Mouse (Mus musculus): ENCODE data around the gene Rab19. TPM values are rescaled to one million over a fixed set of nuclear protein-coding genes. Genes with fewer than 3 reads are reported as not detected.
A peak's percentile ranks its signal among the peaks of the same experiment; 100 is the strongest.
"Not testable (repeated sequence)": the region's sequence is repeated elsewhere in the genome, so short reads cannot be mapped to it uniquely, and the experiment has no call there.

Gene Rab19
- polyA plus RNA-seq, 1 experiment from 2014 or later = 0.54 TPM

DNA sequence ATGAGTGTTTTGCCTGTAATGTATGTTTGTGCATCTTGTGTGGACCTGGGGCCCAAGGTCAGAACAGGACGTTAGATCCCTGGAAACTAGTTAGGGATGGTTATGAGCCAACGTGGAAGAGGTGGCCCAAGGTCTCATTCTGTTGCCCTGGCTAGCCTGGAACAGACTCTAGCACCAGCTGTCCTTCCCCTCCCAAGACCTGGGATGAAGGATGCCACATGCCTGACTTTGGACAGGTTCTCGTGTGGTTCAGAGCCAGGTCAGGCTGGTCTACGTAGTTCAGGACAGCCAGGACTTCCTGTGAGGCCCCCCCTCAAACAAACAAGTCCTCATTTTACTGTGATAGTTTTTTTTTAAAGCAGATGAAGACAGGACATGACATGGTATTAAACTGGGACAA is 14.9 kb downstream of the Rab19 start:
- H3K4me3 ChIP-seq = no peak overlapping the region
- H3K27me3 ChIP-seq (ENCODE audit: insufficient read depth, poor library complexity, severe bottlenecking) = no peaks in the 10 kb centered on the region
- DNase-seq (ENCODE audit: low spot score) = no peak
- H3K9me3 ChIP-seq = no peaks in the 10 kb centered on the region
- H3K4me1 ChIP-seq = no peaks in the 10 kb centered on the region
- peaks cover 12% of the 10 kb centered on the region; the same call in 1 of the 2 replicates for H3K36me3 ChIP-seq
- WGBS = 74% methylated on average over 4 of the region's 4 CpGs
- H3K27ac ChIP-seq = no peak overlapping the region

DNA sequence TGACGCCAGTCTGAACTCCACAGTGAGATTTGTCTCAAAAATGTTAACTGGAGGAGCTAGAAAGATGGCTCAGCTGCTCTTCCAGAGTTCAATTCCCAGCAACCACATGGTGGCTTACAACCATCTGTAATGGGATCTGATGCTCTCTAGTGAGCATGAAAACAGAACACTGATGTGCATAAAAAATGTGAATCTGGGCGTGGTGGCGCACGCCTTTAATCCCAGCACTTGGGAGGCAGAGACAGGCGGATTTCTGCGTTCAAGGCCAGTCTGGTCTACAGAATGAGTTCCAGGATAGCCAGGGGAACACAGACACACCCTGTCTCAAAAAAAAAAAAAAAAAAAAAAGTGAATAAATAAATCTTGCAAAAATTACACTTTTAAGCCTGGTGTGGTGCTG is 16.1 kb downstream of the Rab19 start:
- H3K36me3 ChIP-seq = peaks cover 16% of the 10 kb centered on the region; the same call in 1 of the 2 replicates
- WGBS = 91% methylated on average over 6 of the region's 6 CpGs
- H3K27ac ChIP-seq = no peak overlapping the region
- H3K4me1 ChIP-seq = no peaks in the 10 kb centered on the region
- no peak overlapping the region for H3K4me3 ChIP-seq
- H3K9me3 ChIP-seq = no peaks in the 10 kb centered on the region
- DNase-seq (ENCODE audit: low spot score) = no peak
- H3K27me3 ChIP-seq (ENCODE audit: insufficient read depth, poor library complexity, severe bottlenecking) = no peaks in the 10 kb centered on the region

DNA sequence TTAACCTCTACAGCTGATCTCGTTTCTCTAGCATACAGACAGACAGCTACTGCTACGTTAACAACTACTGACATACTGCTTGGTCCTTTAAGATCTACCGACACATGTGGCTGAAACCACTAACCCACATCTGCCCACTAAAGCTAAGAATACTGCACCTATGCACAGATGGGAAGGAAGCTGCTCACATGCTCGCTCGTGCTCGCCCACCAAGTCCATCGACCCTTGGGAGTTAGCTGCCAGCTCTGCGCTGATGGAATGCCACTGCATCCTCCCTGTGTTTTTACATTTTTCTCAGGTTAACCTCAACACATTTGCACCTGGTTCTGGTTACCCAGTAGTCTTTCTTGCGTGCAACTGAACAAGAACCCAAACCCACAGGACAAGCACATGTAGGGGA is 17.4 kb downstream of the Rab19 start:
- Histone ChIP-seq H3K27ac (no peak overlapping the region), H3K27me3 (ENCODE audit: insufficient read depth, poor library complexity, severe bottlenecking) (no peaks in the 10 kb centered on the region), H3K9me3 (no peaks in the 10 kb centered on the region), H3K4me1 (no peaks in the 10 kb centered on the region), H3K36me3 (peaks cover 16% of the 10 kb centered on the region; the same call in 1 of the 2 replicates), H3K4me3 (no peak overlapping the region)
- 91% methylated on average over 9 of the region's 9 CpGs for WGBS
- no peak for DNase-seq (ENCODE audit: low spot score)

DNA sequence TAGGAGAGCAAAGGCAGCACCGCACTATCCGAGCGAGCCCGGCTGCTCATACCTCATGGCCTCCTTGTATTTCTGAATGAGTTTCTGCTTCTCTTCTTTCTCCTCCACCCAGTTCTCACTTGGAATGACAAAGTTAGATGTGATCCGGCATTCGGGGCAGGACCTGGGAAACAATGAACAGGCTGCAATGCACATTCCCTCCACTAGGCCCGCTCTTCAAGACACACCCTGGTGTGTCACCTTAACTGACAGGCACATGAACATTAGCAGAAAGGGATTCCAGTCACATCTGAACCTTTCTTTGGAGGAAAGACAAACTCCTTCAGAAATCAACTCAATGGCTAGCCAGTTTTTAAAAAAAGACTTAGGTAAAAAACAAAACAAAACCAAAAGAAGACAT is 19.4 kb downstream of the Rab19 start:
- WGBS = 74% methylated on average over 7 of the region's 7 CpGs
- Histone ChIP-seq H3K36me3 (peaks cover 27% of the 10 kb centered on the region; the same call in 1 of the 2 replicates), H3K4me1 (no peaks in the 10 kb centered on the region), H3K4me3 (no peak overlapping the region), H3K27me3 (ENCODE audit: insufficient read depth, poor library complexity, severe bottlenecking) (no peaks in the 10 kb centered on the region), H3K27ac (no peak overlapping the region), H3K9me3 (no peaks in the 10 kb centered on the region)
- no peak for DNase-seq (ENCODE audit: low spot score)

DNA sequence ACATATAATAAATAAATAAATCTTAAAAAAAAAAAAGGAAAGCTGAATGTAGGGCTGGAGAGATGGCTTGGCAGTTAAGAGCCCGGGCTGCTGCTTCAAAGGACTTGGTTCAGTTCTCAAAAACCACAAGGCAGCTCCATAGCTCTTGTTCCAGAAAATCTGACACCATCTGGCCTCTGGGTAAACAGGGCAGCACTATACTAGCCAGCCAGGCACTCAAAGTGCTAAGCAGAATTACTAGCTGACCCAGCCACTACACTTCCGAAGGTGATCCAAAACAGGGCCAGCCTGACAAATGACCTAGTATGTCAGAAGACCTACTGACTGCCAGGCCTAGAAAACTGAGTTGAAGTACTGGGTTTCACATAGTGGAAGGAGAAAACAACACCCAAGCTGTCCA is 22.2 kb downstream of the Rab19 start:
- H3K4me1 ChIP-seq = no peaks in the 10 kb centered on the region; the same call in 1 of the 2 replicates
- H3K36me3 ChIP-seq = peaks cover 31% of the 10 kb centered on the region
- WGBS = 90% methylated on average over 2 of the region's 2 CpGs

DNA sequence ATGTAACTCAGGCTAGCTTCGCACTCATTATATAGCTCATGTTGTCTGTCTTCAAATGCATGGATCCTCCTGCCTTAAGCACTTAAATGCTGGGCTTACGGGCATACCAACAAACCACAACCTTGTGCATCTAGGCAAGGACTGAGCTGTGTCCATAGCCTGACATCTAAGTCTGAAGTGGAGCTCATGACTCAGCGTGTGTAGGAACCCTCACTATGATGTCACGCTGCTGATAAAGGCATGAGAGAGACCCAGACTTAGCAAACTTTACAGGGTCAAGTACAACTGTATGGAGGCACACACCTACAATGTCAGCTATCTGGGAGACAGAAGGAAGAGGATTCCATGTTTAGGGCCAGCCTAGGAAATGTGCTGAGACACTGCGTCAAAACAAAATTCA is 25.5 kb downstream of the Rab19 start:
- H3K36me3 ChIP-seq = peaks cover 22% of the 10 kb centered on the region
- 82% methylated on average over 5 of the region's 5 CpGs for WGBS

More for the DNA sequence above, 22.2 kb downstream of the Rab19 start:
- Histone ChIP-seq H3K27me3 (ENCODE audit: insufficient read depth, poor library complexity, severe bottlenecking) (no peaks in the 10 kb centered on the region), H3K9me3 (no peaks in the 10 kb centered on the region), H3K27ac (no peak overlapping the region), H3K4me3 (no peak overlapping the region)
- no peak for DNase-seq (ENCODE audit: low spot score)

DNA sequence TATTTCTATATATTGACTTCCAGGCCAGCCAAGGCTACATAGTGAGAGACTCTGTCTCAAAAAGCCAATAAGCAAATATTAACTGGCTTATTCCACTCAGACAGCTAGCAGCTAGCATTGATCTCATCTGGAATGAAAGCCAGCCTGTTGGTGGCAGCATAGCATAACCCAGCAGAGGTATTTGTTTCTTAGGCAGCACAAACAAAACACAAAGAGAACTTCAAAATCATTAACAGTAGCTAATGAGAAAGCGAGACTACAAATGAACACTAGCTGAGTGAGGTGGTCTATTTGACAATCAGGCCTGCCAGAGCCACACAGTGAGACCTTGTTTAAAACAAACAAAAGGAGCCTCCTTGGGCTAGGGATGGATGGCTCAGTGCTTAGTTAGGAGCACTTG is 33.1 kb downstream of the Rab19 start:
- 85% methylated on average over 1 of the region's 1 CpGs for WGBS
- Histone ChIP-seq H3K27me3 (ENCODE audit: insufficient read depth, poor library complexity, severe bottlenecking) (peaks cover 10% of the 10 kb centered on the region; the same call in 1 of the 2 replicates), H3K4me1 (0 out of 2 replicates have a peak, but pooled peaks cover 3% of the 10 kb centered on the region), H3K36me3 (peaks cover 6% of the 10 kb centered on the region; the same call in 1 of the 2 replicates), H3K9me3 (no peaks in the 10 kb centered on the region), H3K27ac (no peak overlapping the region), H3K4me3 (no peak overlapping the region)
- no peak for DNase-seq (ENCODE audit: low spot score)

More for the DNA sequence above, 25.5 kb downstream of the Rab19 start:
- Histone ChIP-seq H3K4me1 (no peaks in the 10 kb centered on the region; the same call in 1 of the 2 replicates), H3K9me3 (no peaks in the 10 kb centered on the region), H3K4me3 (no peak overlapping the region), H3K27me3 (ENCODE audit: insufficient read depth, poor library complexity, severe bottlenecking) (no peaks in the 10 kb centered on the region), H3K27ac (no peak overlapping the region)
- no peak for DNase-seq (ENCODE audit: low spot score)

DNA sequence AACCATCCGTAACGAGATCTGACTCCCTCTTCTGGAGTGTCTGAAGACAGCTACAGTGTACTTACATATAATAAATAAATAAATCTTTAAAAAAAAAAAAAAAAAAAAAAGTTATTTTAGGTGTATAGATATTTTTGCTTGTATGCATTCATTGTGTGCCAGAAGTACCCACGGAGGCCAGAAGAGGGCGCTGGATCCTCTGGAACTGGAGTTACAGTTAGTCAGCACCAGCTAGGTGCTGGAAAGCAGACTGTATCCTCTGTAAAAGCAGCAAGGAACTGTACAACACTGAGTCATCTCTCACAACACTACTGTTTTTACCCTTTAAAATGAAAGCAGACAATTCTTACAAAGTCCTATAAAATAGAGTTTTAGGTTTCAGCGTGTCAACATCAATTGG is 34.8 kb downstream of the Rab19 start:
- Histone ChIP-seq H3K4me3 (no peak overlapping the region), H3K9me3 (no peaks in the 10 kb centered on the region), H3K27me3 (ENCODE audit: insufficient read depth, poor library complexity, severe bottlenecking) (peaks cover 10% of the 10 kb centered on the region; the same call in 1 of the 2 replicates), H3K4me1 (peaks cover 6% of the 10 kb centered on the region; the same call in 1 of the 2 replicates), H3K27ac (no peak overlapping the region), H3K36me3 (no peaks in the 10 kb centered on the region)
- WGBS = 42% methylated on average over 3 of the region's 5 CpGs
- DNase-seq (ENCODE audit: low spot score) = no peak

DNA sequence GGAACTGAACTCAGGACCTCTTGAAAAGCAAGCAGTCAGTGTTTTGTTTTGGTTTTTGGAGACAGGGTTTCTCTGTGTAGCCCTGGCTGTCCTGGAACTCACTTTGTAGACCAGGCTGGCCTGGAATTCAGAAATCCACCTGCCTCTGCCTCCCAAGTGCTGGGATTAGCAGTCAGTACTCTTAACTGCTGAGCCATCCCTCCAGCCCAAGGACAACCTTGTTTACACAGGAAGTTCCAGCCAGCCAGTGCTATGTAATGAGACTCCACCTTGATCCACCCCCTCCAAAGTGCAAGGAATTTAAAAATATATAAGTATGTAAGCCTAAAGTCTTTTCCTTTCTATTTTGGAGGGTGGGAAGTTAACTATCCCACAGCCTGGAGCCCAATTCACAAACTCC is 35.7 kb downstream of the Rab19 start:
- not testable (repeated sequence) for DNase-seq (ENCODE audit: low spot score); H3K9me3 ChIP-seq; H3K36me3 ChIP-seq; H3K27ac ChIP-seq; H3K4me3 ChIP-seq; H3K4me1 ChIP-seq
- peaks cover 15% of the 10 kb centered on the region; the same call in 1 of the 2 replicates for H3K27me3 ChIP-seq (ENCODE audit: insufficient read depth, poor library complexity, severe bottlenecking)

DNA sequence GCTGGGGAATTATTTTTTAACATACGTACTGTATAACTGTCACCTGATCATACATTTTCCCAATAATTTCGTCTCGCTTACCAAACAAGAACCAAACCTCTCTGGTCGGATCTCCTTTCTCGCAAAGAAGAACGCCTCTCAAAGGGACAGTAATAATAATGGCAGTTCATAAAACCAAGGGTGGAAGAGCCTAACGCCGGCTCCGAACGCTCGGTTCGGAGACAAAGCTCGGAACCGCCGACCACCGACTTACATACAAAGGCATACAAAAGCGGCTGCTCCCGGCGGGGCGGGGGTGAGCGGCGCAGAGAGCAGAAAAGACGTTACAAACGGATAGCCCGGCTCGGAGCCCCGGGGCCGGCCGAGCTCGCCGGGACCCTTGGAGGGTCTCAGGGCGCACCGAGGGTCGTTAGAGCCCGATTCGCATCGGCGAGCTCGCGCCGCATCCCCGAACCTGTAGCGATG is 38.4 kb downstream of the Rab19 start:
- H3K9me3 ChIP-seq = no peaks in the 10 kb centered on the region
- H3K4me3 ChIP-seq = peak overlapping the region; percentile 96
- peaks cover 27% of the 10 kb centered on the region for H3K27me3 ChIP-seq (ENCODE audit: insufficient read depth, poor library complexity, severe bottlenecking)
- peak; percentile 81 for DNase-seq (ENCODE audit: low spot score)
- H3K27ac ChIP-seq = peak overlapping the region; percentile 90
- under 1% methylated on average over 43 of the region's 43 CpGs for WGBS
- H3K36me3 ChIP-seq = no peaks in the 10 kb centered on the region
- H3K4me1 ChIP-seq = peaks cover 6% of the 10 kb centered on the region; the same call in 1 of the 2 replicates

DNA sequence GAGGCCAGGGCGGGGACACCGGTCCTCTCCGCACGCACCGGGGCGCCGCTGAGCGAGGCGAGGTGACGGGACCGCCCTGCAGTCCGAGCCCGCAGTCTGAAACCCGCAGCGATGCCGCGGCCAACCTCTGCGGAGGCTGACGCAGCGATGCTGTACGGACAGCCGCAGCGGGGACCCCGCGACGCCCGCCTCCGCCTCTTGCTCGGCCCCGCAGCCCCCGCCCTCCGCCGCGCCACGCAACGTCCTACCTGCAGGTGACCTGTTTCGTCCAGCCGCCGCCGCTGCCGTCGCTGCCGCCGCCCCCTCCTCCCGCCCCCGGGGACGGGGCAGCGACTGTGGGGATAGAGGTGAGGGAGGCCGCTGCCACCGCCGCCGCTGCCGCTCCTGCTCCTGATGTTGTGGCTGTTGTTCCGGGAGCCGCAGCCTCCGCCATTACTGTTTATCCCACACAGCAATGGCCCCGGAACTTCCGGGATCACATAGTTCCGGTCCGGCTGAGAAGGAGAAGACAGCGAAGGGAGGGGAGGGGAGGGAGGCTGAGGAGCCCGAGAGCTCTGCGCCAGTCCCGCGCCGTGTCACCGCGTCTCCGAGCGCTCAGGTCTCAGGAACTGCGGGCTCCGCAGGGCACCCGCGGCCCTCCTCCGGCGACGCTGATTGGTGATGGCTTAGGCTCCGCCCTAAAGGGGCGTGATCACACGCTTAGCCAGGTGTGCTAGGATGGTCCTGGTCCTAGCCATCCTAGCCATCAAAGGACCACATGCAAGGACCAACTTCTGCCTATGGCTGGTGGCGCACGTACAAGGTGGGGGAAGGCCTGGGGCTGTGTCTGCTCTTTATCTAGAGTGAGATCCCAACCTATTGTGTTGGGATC is 39.1 kb downstream of the Rab19 start, which contains the start of gene Mkrn1:
Mkrn1 (minus strand) TSS at position 612 of the 871 bp plus-strand sequence.
- H3K27me3 ChIP-seq (ENCODE audit: insufficient read depth, poor library complexity, severe bottlenecking) = peaks cover 27% of the 10 kb centered on the region
- peak within 1 kb of the TSS; percentile 96 for H3K4me3 ChIP-seq
- WGBS = under 1% methylated on average over 82 of the region's 82 CpGs
- H3K9me3 ChIP-seq = no peaks in the 10 kb centered on the region
- peaks cover 6% of the 10 kb centered on the region; the same call in 1 of the 2 replicates for H3K4me1 ChIP-seq
- DNase-seq (ENCODE audit: low spot score) = peak; percentile 91
- no peaks in the 10 kb centered on the region for H3K36me3 ChIP-seq
- peak within 1 kb of the TSS; percentile 90 for H3K27ac ChIP-seq

DNA sequence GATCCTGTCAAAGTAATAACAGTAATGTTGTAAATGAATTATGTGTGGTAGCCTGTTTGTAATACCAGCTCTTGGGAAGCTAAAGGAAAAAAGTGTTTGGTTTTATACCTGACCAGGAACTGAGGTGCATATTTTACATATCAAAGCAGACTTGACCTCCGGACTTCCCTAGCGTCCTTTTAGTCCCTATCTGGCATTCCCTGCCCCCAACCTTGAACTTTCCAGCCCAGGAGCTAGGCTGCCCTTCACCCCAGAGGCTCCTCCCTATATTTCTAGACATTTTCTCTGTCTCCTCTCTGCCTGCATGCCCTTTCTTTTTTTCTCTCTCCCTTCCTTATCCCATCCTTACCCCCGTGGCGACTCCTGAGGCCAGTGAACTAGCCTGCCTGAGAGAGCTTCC is 39.9 kb downstream of the Rab19 start:
- peaks cover 6% of the 10 kb centered on the region; the same call in 1 of the 2 replicates for H3K4me1 ChIP-seq
- 31% methylated on average over 4 of the region's 4 CpGs for WGBS
- DNase-seq (ENCODE audit: low spot score) = no peak
- H3K9me3 ChIP-seq = no peaks in the 10 kb centered on the region
- no peaks in the 10 kb centered on the region for H3K36me3 ChIP-seq
- H3K27ac ChIP-seq = no peak overlapping the region
- peak overlapping the region; percentile 96; the same call in 1 of the 2 replicates for H3K4me3 ChIP-seq
- H3K27me3 ChIP-seq (ENCODE audit: insufficient read depth, poor library complexity, severe bottlenecking) = peaks cover 27% of the 10 kb centered on the region

DNA sequence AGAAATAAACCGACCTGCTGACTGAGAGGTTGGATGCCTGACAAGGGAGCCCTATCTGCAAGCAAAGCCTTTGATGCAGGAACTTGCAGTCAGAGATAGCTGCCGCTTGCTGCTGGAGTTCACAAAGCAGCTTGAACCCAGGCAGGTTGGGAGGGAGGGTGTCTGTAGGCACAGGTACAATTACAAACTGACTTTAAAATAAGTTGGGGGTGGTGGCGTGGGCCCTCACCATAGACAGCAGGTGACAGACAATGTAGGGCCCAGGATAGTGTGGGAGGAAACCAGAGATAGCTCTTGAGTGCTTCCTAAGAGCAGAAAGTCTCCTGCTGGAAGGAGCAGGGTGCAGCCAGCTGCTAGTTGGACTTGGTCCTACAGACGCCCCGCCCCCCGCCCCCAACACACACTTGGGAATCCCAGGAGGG is 42.2 kb downstream of the Rab19 start:
- Histone ChIP-seq H3K27ac (no peak overlapping the region), H3K36me3 (no peaks in the 10 kb centered on the region)
- WGBS = 43% methylated on average over 6 of the region's 6 CpGs

More for the DNA sequence above, 42.2 kb downstream of the Rab19 start:
- Histone ChIP-seq H3K4me1 (peaks cover 6% of the 10 kb centered on the region; the same call in 1 of the 2 replicates), H3K9me3 (no peaks in the 10 kb centered on the region), H3K27me3 (ENCODE audit: insufficient read depth, poor library complexity, severe bottlenecking) (peaks cover 24% of the 10 kb centered on the region), H3K4me3 (no peak overlapping the region)
- DNase-seq (ENCODE audit: low spot score) = no peak
